ENCODE assay signal across 8 mouse cellular contexts in the genomic region with DNA sequence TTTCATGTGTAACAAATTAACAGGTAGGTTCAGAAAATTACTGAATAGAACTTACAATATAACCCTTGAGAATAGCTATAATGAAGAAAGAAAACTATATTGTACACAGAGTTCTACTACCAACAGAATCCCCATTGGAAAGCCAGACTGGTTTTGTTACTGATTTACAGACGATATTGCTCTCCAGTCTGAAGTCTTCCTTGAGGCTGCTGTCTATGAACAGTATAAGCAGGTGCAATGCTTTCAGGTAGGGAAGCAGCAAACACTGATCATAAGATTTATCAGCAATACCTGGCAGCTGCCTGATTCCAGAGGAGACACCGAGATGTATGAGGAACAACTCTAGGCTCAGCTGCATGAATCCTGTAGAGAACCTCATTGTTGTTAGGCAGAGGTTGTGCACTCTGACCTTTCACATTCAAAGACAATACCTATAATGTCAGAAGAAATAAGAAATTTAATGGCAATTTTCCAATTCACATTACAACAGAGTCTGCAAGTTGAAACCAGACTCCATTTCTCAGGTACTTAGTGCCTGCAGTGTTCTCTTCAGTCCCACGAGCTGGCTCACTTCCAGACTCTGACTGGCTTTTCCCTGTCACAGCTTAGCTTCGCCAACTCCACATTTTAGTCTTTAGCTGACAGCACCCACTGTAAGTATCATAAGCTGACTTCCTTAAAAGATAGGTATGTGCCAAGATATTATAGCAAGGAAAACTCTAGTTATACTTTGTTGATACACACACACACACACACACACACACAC.
DNase-seq lines count a peak whose midpoint lies in the region; ATAC-seq and TF ChIP-seq lines count a peak whose summit lies in the region.

No protein-coding gene starts in this region.

- 64% methylated on average over 4 of the region's 4 CpGs for whole genome bisulfite sequencing in cerebellum, adult 2 months

- H3K27me3 ChIP-seq in cerebellum, adult 2 months (ENCODE audit: control insufficient read depth, insufficient read depth, low read length): no peaks in the 10 kb centered on the region

- peak; percentile 50 for DNase-seq in heart, postnatal 4 days
- no peak for DNase-seq in heart, adult 11 months
- peak; percentile 80 to 81 for DNase-seq in kidney, postnatal 25 days
- peak; percentile 56 to 58 for DNase-seq in right cerebral cortex, postnatal 10 days (ENCODE audit: low spot score in 2 of 2)
- DNase-seq in thymus, postnatal 0 days (ENCODE audit: low spot score): no peak
- no peak for DNase-seq in cerebellum, adult 2 months

- no peak for TF ChIP-seq POLR2A in cerebellum, adult 2 months (IDR thresholded peaks at IDR 0.05; ENCODE audit: borderline replicate concordance, insufficient read depth, low read length)

- ATAC-seq in frontal cortex, adult (ENCODE audit: low TSS enrichment): peak; percentile 73
- ATAC-seq in activated CD4-positive, CD25-positive, alpha-beta regulatory T cell, adult 4 months: no peak

- H3K4me3 ChIP-seq in cerebellum, adult 2 months (replicated peaks; ENCODE audit: insufficient read depth, low read depth, low read length): no peak overlapping the region

- no peaks in the 10 kb centered on the region for H3K4me1 ChIP-seq in cerebellum, adult 2 months (ENCODE audit: control insufficient read depth, insufficient read depth, low read length)

- H3K27ac ChIP-seq in cerebellum, adult 2 months (ENCODE audit: insufficient read depth, low read length): no peak overlapping the region

- no peak for TF ChIP-seq CTCF in cerebellum, adult 2 months (IDR thresholded peaks at IDR 0.05; ENCODE audit: borderline replicate concordance, insufficient read depth, low read depth, low read length)

Comparison
In these comparisons a context has a peak if more than half of its experiments do, and no peak if none do; other contexts are left out.
1. DNase-seq: peak in heart, postnatal 4 days (single experiment), kidney, postnatal 25 days (2 of 2) and right cerebral cortex, postnatal 10 days (2 of 2); none in heart, adult 11 months (single experiment), thymus, postnatal 0 days (single experiment) and cerebellum, adult 2 months (0 of 2).